Mouse (Mus musculus) layer of hippocampus, adult 18-20 months (tissue): Measurements from ENCODE around the gene Zfp827. TPM values are rescaled to one million over a fixed set of nuclear protein-coding genes. Genes with fewer than 3 reads are reported as not detected.

Experiments used
- DNase-seq, 2 experiments: peaks; one replicate each; pipeline ENCODE4 v3.0.0; 2022; ENCODE audit warnings: low spot score in 2 of 2
- long read RNA-seq: library from polyadenylated mRNA; stranded (forward); transcript quantifications from one replicate; pipeline ENCODE4 v2.0.0, GENCODE M21; 2021
- total RNA-seq, 2 experiments: library from RNA; stranded (reverse); gene quantifications; 2 replicates each; pipeline ENCODE4 v1.2.3; 2021

The Zfp827 gene
- 10 to 100 TPM; 30.5 to 31.1 TPM for total RNA-seq
- long read RNA-seq, full-length matches to known transcripts, result 1 of 18 reads
- long read RNA-seq, partial matches to known transcripts, result 2 of 18 reads
- long read RNA-seq, other reads (novel, unspliced or antisense), result 15 of 18 reads

- peak; percentile 54 to 78 for DNase-seq
Measured at GRCm38 (mm10) chr8:79027977-79028487, at the start of gene Zfp827. TSS of gene Zfp827 (plus strand) at chr8:79028437.

DNA sequence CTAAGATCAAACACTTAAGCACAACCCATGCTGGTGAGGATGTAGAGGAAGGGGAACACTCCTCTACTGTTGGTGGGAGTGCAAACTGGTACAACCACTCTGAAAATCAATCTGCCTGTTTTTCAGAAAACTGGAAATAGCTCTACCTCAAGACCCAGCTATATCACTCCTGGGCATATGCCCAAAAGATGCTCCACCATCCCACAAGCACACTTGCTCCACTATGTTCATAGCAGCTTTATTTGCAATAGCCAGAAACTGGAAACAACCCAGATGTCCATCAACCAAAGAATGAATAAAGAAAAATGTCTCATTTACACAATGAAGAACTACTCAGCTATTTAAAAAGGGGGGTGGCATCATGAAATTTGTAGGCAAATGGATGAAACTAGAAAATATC lies 23.9 kb upstream of the Zfp827 start:
- peak; percentile 30 to 43 for DNase-seq

DNA sequence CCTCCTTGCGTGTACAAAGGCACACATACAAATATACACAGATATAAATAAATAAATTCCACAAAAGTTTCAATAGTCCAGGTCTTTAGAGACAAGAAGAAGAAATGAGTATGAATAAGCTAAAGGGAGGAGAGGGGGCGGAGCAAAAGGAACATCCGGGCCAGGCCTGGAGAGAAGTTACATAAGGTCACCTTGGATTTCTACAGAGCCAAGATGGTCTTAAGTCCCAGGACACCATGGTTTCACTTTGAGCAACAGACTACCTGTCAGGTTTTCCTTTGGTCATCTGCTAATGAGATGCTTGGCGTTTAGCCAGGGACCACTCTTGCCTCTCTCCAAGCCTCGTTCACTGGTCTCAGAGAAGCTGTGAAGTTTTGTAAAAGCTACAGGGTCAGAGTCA lies 13.2 kb upstream of the Zfp827 start:
- no peak for DNase-seq

DNA sequence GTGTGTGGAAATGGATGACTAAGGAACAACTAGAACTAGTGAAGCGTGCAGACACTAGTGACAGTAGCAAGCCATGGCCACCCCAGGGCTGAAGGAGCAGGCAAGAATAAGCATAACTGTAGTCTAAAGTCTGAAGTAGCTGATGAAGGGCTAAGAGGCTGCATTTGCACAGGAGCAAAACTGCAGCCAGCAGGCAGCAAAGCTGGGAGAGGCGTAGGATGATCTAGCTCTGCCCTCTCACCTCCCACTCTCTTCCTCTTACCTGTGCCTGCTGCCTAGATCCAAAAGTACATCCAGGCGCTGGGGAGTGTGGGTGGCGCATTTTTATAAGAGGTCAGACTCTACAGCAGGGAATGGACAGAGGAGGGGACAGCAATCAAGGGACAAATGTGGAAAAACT lies 12.2 kb upstream of the Zfp827 start:
- no peak for DNase-seq

DNA sequence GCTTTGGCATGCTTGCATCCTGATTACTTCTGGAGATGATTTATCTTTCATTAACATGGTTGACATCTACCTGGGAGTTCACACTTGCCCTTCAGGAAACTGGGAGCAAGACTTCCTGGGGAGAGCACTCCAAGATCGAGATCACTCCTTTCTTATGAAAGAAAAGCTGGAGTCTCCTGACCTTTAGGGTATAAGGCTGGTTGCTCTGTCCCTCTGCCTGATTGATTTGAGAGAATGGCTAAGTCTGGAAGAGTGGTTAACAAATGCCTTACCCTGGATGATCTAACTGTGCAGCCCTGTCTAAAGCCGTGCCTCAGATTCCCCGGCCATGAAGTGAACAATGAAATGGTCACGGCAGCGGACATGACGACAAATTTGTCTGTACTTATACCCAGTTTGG lies 11.7 kb upstream of the Zfp827 start:
- DNase-seq, result no peak

DNA sequence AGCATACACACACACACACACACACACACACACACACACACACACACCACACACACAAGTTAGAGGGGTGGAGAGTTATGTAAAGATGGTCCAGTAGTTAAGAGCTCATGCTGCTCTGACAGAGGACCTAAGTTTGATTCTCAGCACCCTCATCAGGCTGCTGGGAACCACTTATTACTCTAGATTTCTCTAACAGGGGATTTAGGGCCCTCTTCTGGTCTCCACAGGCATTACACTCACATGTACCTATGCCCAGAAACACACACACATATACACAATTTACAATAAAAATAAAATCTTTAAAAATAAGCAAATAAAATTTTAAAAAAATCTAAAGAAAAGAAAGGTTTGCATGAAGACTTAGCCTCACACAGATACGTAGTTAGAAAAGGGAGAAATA lies 4.3 kb upstream of the Zfp827 start:
- no peak for DNase-seq

- no peak for DNase-seq
Measured at GRCm38 (mm10) chr8:79027319-79027718, 918 bp upstream of the Zfp827 start.

GRCm38 (mm10) chr8:79028541-79029395 lies 531 bp downstream of the Zfp827 start:
- DNase-seq, result peak; percentile 21 to 37

DNA sequence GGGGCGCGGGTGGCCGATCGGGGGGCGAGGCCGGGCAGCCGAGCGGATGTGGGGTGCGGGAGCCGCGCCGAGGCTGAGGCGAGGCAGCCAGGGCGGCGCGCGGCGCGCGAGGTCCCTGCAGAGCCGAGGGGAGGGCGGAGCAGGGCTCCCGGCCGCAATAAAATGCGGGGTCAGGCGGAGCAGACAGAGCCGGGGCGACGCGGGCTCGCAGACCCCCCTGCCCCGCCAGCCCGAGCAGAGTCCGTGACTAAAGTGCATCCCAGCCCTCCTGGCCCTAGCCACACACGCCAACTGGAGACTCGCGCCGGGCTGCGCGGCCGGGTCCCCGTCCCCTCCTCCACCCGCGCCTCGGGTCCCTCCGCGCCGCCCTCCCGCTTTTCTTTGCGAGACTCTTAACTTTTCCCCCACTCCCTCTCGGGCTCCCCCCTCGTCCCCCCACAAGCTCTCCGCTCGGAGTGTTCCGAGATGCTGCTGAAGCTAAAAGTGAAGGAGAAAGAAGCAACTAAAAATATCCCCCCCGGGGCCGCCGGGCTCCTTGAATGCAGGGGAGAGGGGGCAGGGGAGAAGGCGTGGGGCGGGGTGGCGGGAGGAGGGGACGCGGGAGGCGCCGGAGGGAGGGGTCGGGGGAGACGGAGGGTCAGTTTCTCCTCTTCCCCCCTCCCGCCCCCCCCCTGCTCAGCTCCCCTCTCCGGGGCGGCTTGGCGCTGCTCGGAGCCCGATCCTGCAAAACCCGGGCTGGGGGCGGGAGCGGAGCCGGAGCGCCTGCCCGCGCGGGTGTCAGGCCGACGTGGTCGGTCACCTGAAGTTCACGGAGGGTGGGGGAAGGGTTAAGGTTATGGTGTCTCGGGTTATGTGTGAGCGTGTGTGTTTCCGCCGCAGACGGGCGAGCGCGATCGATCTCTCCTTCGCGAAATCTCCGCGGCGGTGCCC lies 1.4 kb downstream of the Zfp827 start:
- DNase-seq, result peak; percentile 24 to 64

GRCm38 (mm10) chr8:79030326-79031265 lies 2.4 kb downstream of the Zfp827 start:
- peak; percentile 23 to 53 for DNase-seq

GRCm38 (mm10) chr8:79037532-79037931 lies 9.3 kb downstream of the Zfp827 start:
- no peak for DNase-seq

DNA sequence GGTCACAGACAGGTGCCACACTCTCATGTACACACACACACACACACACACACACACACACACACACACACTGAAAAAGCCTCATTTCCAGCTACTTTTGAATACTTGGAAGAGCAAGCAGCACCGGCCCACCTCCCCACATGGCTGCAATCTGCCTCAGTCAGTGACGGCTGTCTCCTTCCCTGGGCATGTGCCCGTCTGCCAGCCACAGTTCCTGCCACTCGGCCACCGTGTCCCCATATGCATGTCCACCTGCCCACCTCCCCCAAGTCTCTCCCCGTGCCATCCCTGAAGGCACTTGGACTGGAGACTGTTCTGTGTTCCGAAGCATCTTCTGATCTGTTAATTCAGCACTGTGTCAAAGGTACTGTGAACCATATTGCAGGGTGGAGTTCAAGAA lies 9.8 kb downstream of the Zfp827 start:
- peak in 1 of 2 experiments; percentile 45 for DNase-seq

GRCm38 (mm10) chr8:79041429-79041828 lies 13.2 kb downstream of the Zfp827 start:
- DNase-seq, result no peak

GRCm38 (mm10) chr8:79042252-79042651 lies 14.0 kb downstream of the Zfp827 start:
- DNase-seq, result no peak

GRCm38 (mm10) chr8:79044673-79045072 lies 16.4 kb downstream of the Zfp827 start:
- no peak for DNase-seq

DNA sequence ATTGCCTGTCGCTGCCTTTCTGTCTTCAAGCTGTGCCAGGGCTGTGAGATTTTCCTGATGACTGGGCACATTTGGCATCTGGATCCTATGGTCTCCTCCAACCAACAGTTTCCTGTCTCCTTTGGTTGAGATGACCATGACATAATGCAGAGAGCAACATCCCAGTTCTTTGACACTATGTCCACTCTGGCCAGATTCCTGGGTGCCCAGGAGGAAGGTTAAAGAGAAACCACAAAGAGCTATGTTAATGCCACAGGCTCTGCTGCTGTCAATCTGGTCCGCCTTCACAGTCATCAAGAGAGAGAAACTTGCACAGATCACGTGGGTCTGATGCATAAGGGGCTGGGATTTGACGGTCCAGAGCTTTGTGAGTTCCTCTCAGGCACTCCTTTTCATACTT lies 18.4 kb downstream of the Zfp827 start:
- DNase-seq, result no peak

DNA sequence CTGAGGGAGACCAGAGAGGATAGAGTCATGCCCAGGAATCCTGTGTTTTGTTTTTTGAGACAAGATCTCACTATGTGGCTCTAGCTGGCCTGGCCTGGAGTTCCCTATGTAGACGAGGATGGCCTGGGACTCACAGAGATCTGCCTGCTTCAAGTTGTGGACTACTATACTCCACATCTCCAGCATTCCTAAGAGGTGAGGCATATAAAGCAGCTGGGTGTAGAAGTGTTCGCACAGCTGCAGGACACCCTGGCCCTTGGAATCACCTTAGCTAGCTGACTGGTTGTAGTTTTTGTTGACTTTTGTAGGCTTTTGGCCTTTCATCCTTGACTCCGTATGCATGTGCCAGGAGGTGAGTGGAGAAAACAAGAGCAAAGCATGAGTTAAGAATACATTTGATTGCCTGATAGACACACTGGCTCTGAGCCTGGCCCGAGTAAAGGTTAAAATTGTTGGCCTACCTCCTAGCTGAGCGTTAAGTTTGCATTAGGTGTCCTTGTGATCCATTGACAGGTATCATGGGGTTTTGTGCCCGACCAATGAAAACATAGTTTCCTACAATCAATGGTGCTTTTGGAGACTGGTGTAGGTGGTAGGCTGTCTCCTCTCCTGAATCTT lies 20.3 kb downstream of the Zfp827 start:
- DNase-seq, result no peak

DNA sequence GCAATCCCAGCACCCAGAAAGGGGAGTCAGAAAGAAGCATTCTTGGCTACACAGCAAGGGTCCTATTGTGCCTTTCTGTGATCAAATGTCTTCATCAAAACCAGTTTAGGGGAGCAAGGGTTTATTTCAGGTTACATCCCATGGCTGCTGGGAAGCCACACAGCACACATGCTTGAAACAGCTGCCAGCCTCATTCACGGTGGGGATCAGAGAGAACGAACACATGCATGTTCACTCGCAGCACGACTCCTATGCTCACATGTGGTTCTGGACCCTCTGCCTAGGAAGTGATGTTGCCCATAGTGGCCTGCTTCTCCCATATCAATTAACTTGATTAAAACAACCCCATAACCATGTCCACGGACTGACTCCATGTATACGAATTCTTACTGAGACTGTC lies 26.0 kb downstream of the Zfp827 start:
- no peak for DNase-seq

DNA sequence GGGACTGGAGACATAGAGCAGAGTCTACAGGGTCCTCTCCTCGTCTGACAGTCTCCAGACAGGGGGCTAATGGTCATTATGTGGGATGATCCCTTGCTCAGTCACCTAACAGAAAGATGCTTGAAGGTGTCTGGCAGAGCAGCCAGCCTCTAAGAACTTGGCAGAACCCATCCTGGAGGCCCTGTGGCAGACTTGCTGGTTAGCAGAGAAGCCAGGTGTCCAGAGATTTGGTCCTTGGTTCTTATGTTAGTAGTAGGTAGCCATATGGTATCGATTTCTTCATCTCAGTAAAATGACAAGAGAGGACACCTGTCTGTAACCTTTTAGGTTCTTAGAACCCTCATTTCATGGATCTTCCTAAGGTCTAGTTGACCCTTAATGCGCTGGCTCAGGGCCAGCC lies 28.9 kb downstream of the Zfp827 start:
- DNase-seq, result no peak

GRCm38 (mm10) chr8:79059361-79059760 lies 31.1 kb downstream of the Zfp827 start:
- no peak for DNase-seq
